Comparison of ENCODE assay signal across 8 mouse cellular contexts in genomic region chr8:120285033-120285432, GRCm38 (mm10). TPM values are rescaled to one million over a fixed set of nuclear protein-coding genes. Genes with fewer than 3 reads are reported as not detected.
A peak's percentile ranks its signal among the peaks of the same experiment; 100 is the strongest.
DNase-seq lines count a peak whose midpoint lies in the region; ATAC-seq lines count a peak whose summit lies in the region.

No protein-coding gene starts in this region.

- H3K4me3 ChIP-seq in forebrain, embryonic 12.5 days (replicated peaks), result no peak overlapping the region
- H3K4me3 ChIP-seq in limb, embryonic 11.5 days (ENCODE audit: low read depth, low read length), result no peak overlapping the region
- H3K4me3 ChIP-seq in midbrain, embryonic 11.5 days (ENCODE audit: low read depth, low read length), result no peak overlapping the region

- H3K9ac ChIP-seq in forebrain, embryonic 12.5 days, result no peak overlapping the region
- 0 out of 2 replicates have a peak overlapping the region, but pooled peaks have one; percentile 12 for H3K9ac ChIP-seq in limb, embryonic 11.5 days (ENCODE audit: low read length)
- 0 out of 2 replicates have a peak overlapping the region, but pooled peaks have one; percentile 9 for H3K9ac ChIP-seq in midbrain, embryonic 11.5 days (ENCODE audit: low read length)

- peak; percentile 46 for DNase-seq in gastrocnemius, postnatal 25 days
- DNase-seq in gastrocnemius, postnatal 10 days, result no peak
- no peak for DNase-seq in limb, embryonic 11.5 days (ENCODE audit: low spot score)
- no peak for DNase-seq in midbrain, embryonic 11.5 days (ENCODE audit: low spot score, missing footprints)
- no peak for DNase-seq in frontal cortex, postnatal 14 days (ENCODE audit: low spot score in 2 of 2)
- DNase-seq in layer of hippocampus, postnatal 25 days (ENCODE audit: extremely low spot score in 1 of 2, low spot score in 1 of 2), result no peak
- no peak for DNase-seq in layer of hippocampus, postnatal 14 days (ENCODE audit: low spot score in 2 of 2)

- peak overlapping the region; percentile 79 for H3K27ac ChIP-seq in forebrain, embryonic 12.5 days
- no peak overlapping the region; the same call in 1 of the 2 replicates for H3K27ac ChIP-seq in limb, embryonic 11.5 days (replicated peaks; ENCODE audit: low read depth, low read length)
- no peak overlapping the region for H3K27ac ChIP-seq in midbrain, embryonic 11.5 days (ENCODE audit: low read depth, low read length)

- H3K4me2 ChIP-seq in forebrain, embryonic 12.5 days, result no peak overlapping the region
- H3K4me2 ChIP-seq in limb, embryonic 11.5 days (ENCODE audit: low read depth, severe bottlenecking), result no peak overlapping the region
- no peak overlapping the region for H3K4me2 ChIP-seq in midbrain, embryonic 11.5 days

- H3K4me1 ChIP-seq in forebrain, embryonic 12.5 days, result peaks cover 85% of the 10 kb centered on the region
- peaks cover 84% of the 10 kb centered on the region for H3K4me1 ChIP-seq in limb, embryonic 11.5 days (ENCODE audit: control insufficient read depth, insufficient read depth, low read length)
- peaks cover 62% of the 10 kb centered on the region for H3K4me1 ChIP-seq in midbrain, embryonic 11.5 days (ENCODE audit: control insufficient read depth, insufficient read depth, low read length)

- WGBS in forebrain, embryonic 12.5 days, result 57% methylated on average over 3 of the region's 3 CpGs
- WGBS in limb, embryonic 11.5 days, result 48% methylated on average over 3 of the region's 3 CpGs
- WGBS in midbrain, embryonic 11.5 days, result 59% methylated on average over 3 of the region's 3 CpGs

- H3K9me3 ChIP-seq in forebrain, embryonic 12.5 days, result no peaks in the 10 kb centered on the region
- H3K9me3 ChIP-seq in limb, embryonic 11.5 days (ENCODE audit: control insufficient read depth, low read length), result no peaks in the 10 kb centered on the region
- no peaks in the 10 kb centered on the region for H3K9me3 ChIP-seq in midbrain, embryonic 11.5 days (ENCODE audit: control insufficient read depth, low read length)

- no peak for ATAC-seq in forebrain, embryonic 12.5 days (ENCODE audit: low FRiP score)
- ATAC-seq in limb, embryonic 11.5 days (ENCODE audit: insufficient number of reproducible peaks, low FRiP score, low TSS enrichment, low read depth), result no peak
- ATAC-seq in midbrain, embryonic 11.5 days (ENCODE audit: low FRiP score), result no peak

- H3K27me3 ChIP-seq in forebrain, embryonic 12.5 days, result peaks cover 23% of the 10 kb centered on the region
- H3K27me3 ChIP-seq in limb, embryonic 11.5 days (ENCODE audit: control insufficient read depth, insufficient read depth, low read length), result no peaks in the 10 kb centered on the region
- H3K27me3 ChIP-seq in midbrain, embryonic 11.5 days (ENCODE audit: control insufficient read depth, insufficient read depth, low read length), result no peaks in the 10 kb centered on the region

- no peaks in the 10 kb centered on the region for H3K36me3 ChIP-seq in forebrain, embryonic 12.5 days (replicated peaks)
- no peaks in the 10 kb centered on the region for H3K36me3 ChIP-seq in limb, embryonic 11.5 days (ENCODE audit: control insufficient read depth, insufficient read depth, low read length)
- H3K36me3 ChIP-seq in midbrain, embryonic 11.5 days (ENCODE audit: control insufficient read depth, insufficient read depth, low read length), result no peaks in the 10 kb centered on the region

RNA-seq across cellular contexts. Expression of gene Gse1, which starts 56.8 kb away (rescaled TPM):
- 10 to 100 TPM; 23.1 to 27.1 TPM for total RNA-seq in gastrocnemius, postnatal 25 days (2021)
- total RNA-seq in gastrocnemius, postnatal 10 days (2021), result 10 to 100 TPM; 25.5 to 38.6 TPM
- polyA plus RNA-seq in forebrain, embryonic 12.5 days (2016; fragmentation: Nextera tagmentation; extraction: Ambion mirVana), result 20.4 and 27.0 TPM in 2 replicates
- polyA plus RNA-seq in limb, embryonic 11.5 days (2014; fragmentation: Nextera tagmentation; extraction: Ambion mirVana), result 6.6 and 8.2 TPM in 2 replicates
- 18.5 and 20.7 TPM in 2 replicates for polyA plus RNA-seq in midbrain, embryonic 11.5 days (2014; fragmentation: Nextera tagmentation; extraction: Ambion mirVana)
- 100 to 1,000 TPM; 121 to 145 TPM for total RNA-seq in layer of hippocampus, postnatal 25 days (2021)
- total RNA-seq in layer of hippocampus, postnatal 14 days (2021), result 100 to 1,000 TPM in 1 of 2 experiments, 10 to 100 TPM in 1; 94.0 to 107 TPM
